Mouse (Mus musculus) C2C12 (cell line): ENCODE measurements around the gene Dyrk4. TPM values are rescaled to one million over a fixed set of nuclear protein-coding genes. Genes with fewer than 3 reads are reported as not detected.

Experiments
- H3K27me3 ChIP-seq: one replicate; pipeline ENCODE4 v1.6.1; 2011; ENCODE audit not compliant: control insufficient read depth, insufficient read depth, insufficient read length
- H3K36me3 ChIP-seq: one replicate; pipeline ENCODE4 v1.6.1; 2011; ENCODE audit not compliant: control insufficient read depth, insufficient read depth
- H3K4me3 ChIP-seq: one replicate; pipeline ENCODE4 v1.5.1; 2011; ENCODE audit warnings: mild to moderate bottlenecking, control low read depth; ENCODE audit not compliant: poor library complexity, insufficient read depth, severe bottlenecking
- H3K79me2 ChIP-seq: one replicate; pipeline ENCODE4 v1.6.1; 2011; ENCODE audit not compliant: control insufficient read depth, insufficient read depth
- H3K79me3 ChIP-seq: one replicate; pipeline ENCODE4 v1.6.1; 2011; ENCODE audit warnings: low read depth, control low read depth
- H3ac ChIP-seq: one replicate; pipeline ENCODE3; 2011; ENCODE audit warnings: low read depth; ENCODE audit not compliant: control insufficient read depth, insufficient read length
- CEBPB ChIP-seq: IDR thresholded peaks from one replicate; pipeline ENCODE4 v1.6.1; 2011; ENCODE audit warnings: low read depth, mild to moderate bottlenecking, control low read depth, moderate library complexity
- CTCF ChIP-seq: IDR thresholded peaks from one replicate; pipeline ENCODE4 v1.5.1; 2011; ENCODE audit not compliant: control insufficient read depth, insufficient read depth, insufficient read length
- FOSL1 ChIP-seq: IDR thresholded peaks from one replicate; pipeline ENCODE4 v1.8.0; 2011; ENCODE audit warnings: mild to moderate bottlenecking, low read length; ENCODE audit not compliant: poor library complexity, insufficient read depth, severe bottlenecking
- MAX ChIP-seq: IDR thresholded peaks from one replicate; pipeline ENCODE4 v1.6.1; 2011; ENCODE audit warnings: mild to moderate bottlenecking, control low read depth
- MYOD1 ChIP-seq: IDR thresholded peaks from one replicate; pipeline ENCODE4 v1.6.1; 2011; ENCODE audit warnings: low read depth; ENCODE audit not compliant: control insufficient read depth, insufficient read length
- MYOG ChIP-seq: IDR thresholded peaks from one replicate; pipeline ENCODE4 v1.6.1; 2011; ENCODE audit not compliant: control insufficient read depth, insufficient read length; ENCODE audit errors: extremely low read depth
- USF1 ChIP-seq: IDR thresholded peaks from one replicate; pipeline ENCODE4 v1.6.1; 2011; ENCODE audit warnings: low read depth, mild to moderate bottlenecking, control low read depth, moderate library complexity
- polyA plus RNA-seq: library from polyadenylated mRNA; unstranded; fragments of >200 nt; fragmentation: generic; extraction: Trizol; gene quantifications from one replicate; pipeline ENCODE4 v1.2.1, GENCODE M21; 2012; ENCODE audit warnings: missing spikeins

Dyrk4 gene
- polyA plus RNA-seq, 1 experiment: 0.09 TPM

GRCm38 (mm10) chr6:126852881-126853280 is 68.8 kb downstream of the Dyrk4 start, which contains the start of gene Akap3:
Gene Akap3, plus strand, starts transcription at chr6:126853098.
- Histone ChIP-seq H3K27me3 (peaks cover 6% of the 10 kb centered on the region), H3K79me2 (peaks cover 11% of the 10 kb centered on the region), H3K79me3 (peaks cover 6% of the 10 kb centered on the region), H3K4me3 (no peak within 1 kb of the TSS), H3K36me3 (no peaks in the 10 kb centered on the region), H3ac (no peak within 1 kb of the TSS)
- TF ChIP-seq FOSL1 (no peak), CTCF (no peak), CEBPB (no peak), MYOD1 (no peak), MYOG (no peak), MAX (no peak), USF1 (no peak)

GRCm38 (mm10) chr6:126848712-126849704 is 72.6 kb downstream of the Dyrk4 start, which contains the start of gene Ndufa9:
Gene Ndufa9, minus strand, starts transcription at chr6:126849136.
- H3K36me3 ChIP-seq: peaks cover 6% of the 10 kb centered on the region
- H3K79me3 ChIP-seq: peaks cover 14% of the 10 kb centered on the region
- peak within 1 kb of the TSS; percentile 87 for H3ac ChIP-seq
- peaks cover 39% of the 10 kb centered on the region for H3K79me2 ChIP-seq
- peak within 1 kb of the TSS; percentile 68 for H3K4me3 ChIP-seq
- TF ChIP-seq MAX (peak; percentile 45), CEBPB (no peak)
- no peaks in the 10 kb centered on the region for H3K27me3 ChIP-seq

GRCm38 (mm10) chr6:126836628-126837027 is 85.0 kb downstream of the Dyrk4 start:
- no peak for TF ChIP-seq MAX
- no peak for TF ChIP-seq USF1
- TF ChIP-seq CTCF: no peak
- no peak for TF ChIP-seq MYOG
- no peak for TF ChIP-seq CEBPB
- TF ChIP-seq FOSL1: no peak
- TF ChIP-seq MYOD1: no peak
- Histone ChIP-seq H3K27me3 (no peaks in the 10 kb centered on the region), H3ac (no peak overlapping the region), H3K79me3 (no peaks in the 10 kb centered on the region), H3K36me3 (peaks cover 53% of the 10 kb centered on the region), H3K4me3 (no peak overlapping the region), H3K79me2 (no peaks in the 10 kb centered on the region)

Other genes with a start within 250 kb of the Dyrk4 start
- 0.01 TPM for gene Kcna6, start 181.2 kb downstream of the Dyrk4 start, polyA plus RNA-seq
- gene Ndufa9, start 72.7 kb downstream of the Dyrk4 start, polyA plus RNA-seq: 140 TPM
- gene Akap3, start 68.7 kb downstream of the Dyrk4 start, polyA plus RNA-seq: not detected
- 10.5 TPM for gene Rad51ap1, start 17.7 kb upstream of the Dyrk4 start, polyA plus RNA-seq
- 12.2 TPM for gene D6Wsu163e, start 18.1 kb upstream of the Dyrk4 start, polyA plus RNA-seq
- not detected for gene Fgf6, start 93.7 kb upstream of the Dyrk4 start, polyA plus RNA-seq
- not detected for gene Fgf23, start 151.1 kb upstream of the Dyrk4 start, polyA plus RNA-seq
- gene Tigar, start 187.7 kb upstream of the Dyrk4 start, polyA plus RNA-seq: 8.1 TPM
- 2.8 TPM for gene Ccnd2, start 230.4 kb upstream of the Dyrk4 start, polyA plus RNA-seq